Mouse (Mus musculus) heart, adult 9 months (tissue): ENCODE measurements at regions not wholly inside any gene's neighbourhood (a gene's known extent, or its start where the extent isn't known, plus 50 kb on each side); places are given as distances from the start of the nearest gene placed in this dataset.

Experiments used
- DNase-seq, 2 experiments: peaks; one replicate each; pipeline ENCODE4 v3.0.0; 2022; ENCODE audit warnings: low spot score in 2 of 2

DNA sequence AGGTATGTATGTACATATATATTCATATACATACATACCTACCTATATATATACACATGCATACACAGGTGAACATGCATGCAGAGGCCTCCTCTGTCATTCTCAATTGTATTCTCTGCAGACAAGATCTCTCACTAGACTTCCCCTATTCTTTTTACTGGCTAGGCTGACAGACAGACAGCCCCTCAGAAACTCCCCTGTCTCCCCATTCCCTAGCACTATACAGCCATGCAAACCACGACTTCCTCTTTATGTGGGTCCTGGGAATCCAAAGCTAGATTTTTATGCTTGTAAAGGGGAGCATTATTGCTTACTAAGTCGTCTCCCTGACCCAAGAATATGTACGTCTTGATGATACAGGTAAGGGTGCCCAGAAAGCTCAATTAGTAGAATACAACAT is 86.9 kb downstream of the Fam124b start:
- DNase-seq = no peak

DNA sequence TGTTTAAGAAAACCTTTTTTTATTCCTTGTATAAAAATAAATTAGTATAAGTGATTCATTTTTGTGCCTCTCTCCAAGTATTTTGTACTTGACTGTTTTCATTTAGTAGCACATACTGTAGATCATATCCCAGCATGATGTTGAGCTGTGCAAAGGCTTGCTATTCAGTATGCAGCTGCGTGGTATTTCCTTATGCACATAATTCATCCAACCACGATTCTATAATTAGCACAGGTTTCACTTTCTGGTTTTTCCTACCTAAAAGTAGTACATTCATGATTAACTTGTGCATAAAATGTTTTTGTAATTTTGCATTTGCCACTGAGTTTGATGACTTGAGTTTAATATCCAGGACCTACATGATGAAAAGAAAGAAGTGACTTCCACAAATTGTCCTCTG is 94.3 kb downstream of the Fam124b start:
- DNase-seq = no peak

- no peak for DNase-seq
Measured at GRCm38 (mm10) chr1:80115913-80116312, 102.4 kb downstream of the Fam124b start.

DNA sequence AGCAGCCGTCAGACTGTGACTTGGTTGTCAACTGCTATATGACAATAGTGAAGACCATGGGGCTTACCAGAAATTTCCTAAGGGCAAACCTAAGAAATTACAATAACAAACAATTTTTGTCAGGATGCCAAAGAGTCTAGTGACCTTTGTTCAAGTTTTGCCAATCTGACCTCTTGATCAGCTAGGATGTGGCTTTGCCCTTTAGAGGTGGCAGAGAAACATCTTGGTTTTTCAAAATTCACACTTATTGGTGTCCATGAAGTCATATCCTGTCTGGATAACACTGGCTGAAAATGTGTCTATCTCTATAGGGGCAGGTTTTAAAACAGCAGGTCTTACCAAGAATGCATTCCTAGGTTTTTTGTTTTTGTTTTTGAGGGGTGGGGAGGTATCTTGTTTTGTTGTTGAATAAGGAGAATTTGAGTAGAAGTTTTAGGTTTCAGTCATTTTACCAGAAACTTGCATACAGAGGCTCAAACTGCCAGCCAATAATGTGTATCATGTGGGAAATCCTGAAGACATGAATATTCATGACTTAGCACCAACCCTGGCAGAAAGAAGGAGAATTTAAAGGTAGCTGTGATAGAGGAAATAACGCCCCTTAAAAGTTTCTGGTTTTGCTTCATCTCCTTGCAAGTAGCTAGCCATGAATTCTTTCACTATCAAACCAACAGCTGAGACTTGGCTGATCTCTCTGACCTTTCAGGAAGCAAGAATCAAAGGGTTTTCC is 110.4 kb downstream of the Fam124b start:
- no peak for DNase-seq

GRCm38 (mm10) chr1:80106269-80106668 is 112.0 kb downstream of the Fam124b start:
- peak; percentile 12 to 30 for DNase-seq

GRCm38 (mm10) chr1:80098266-80098665 is 120.0 kb downstream of the Fam124b start:
- no peak for DNase-seq

- no peak for DNase-seq
Measured at GRCm38 (mm10) chr1:80091800-80092199, 126.5 kb downstream of the Fam124b start.

DNA sequence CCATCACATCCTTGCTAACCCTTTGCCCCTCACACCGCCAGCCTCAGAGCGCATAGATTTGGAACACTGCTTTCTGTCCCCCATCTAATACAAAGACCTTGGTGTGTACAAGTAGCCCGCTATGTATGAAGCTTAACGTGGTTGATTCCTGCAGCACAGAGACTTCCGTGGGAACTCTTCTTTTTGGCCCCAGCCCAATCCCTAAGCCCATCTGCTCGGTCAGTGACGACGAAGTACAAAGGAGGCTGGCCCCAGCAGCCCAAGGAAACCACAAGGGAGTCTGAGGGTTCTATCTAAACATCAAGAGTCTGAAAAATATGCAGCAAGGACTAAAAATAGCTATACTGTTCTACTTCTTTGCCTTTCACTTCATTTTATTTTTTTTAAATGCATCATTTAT is 126.9 kb downstream of the Fam124b start:
- DNase-seq = peak; percentile 25 to 27

DNA sequence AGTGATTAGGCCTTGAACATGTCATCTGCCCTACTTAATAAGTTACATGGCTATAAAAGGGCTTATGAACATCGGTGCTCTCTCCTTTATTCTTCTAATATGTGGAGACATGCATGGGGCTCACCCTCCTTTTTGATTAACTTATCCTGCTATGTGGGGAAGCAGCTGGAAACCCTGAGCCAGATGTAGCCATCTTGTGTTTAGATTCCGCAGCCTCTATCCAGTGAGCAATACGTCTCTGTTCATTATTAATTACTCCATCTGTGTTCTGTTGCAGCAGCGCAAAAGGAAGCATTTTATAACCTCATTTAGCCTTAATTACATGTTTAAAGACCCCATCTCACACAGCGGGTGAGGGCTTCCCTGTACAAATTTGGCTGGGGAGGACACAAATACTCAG is 129.6 kb downstream of the Fam124b start:
- no peak for DNase-seq

DNA sequence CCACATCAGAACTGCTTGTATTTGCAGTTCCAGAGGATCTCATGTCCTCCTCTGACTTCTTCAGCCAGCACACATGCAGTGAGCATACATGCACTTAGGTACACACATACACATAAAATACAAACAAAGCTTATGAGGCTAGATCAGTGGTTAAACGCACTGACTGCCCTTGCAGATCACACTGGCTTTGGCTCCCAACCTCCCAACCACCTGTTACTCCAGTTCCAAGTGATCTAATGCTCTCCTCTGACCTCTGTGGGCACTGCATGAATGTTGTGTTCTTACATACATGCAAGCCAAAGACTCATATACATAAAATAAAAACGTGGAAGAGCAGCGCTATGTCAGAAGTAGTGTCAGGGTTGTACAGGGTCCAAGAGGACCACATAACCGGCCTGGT is 141.9 kb downstream of the Fam124b start:
- no peak for DNase-seq

DNA sequence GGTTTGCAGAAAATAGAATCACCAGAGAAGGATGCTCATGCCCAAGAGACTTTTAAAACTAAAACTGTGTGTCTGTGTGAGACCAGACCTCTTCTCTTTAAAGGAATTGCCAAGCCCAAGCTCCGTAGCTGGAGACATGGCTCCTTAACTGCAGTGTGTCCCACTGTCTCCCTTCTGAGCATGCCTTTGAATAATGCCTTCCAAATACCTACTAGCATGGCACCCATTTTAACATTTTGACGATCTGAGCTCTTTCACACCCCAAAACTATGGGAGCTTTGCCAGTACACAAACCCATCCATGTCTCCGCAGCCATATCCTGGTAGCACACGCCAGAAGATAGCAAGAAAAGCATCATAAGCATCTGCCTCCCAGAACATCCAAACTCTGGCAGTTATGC is 143.9 kb downstream of the Fam124b start:
- no peak for DNase-seq

- DNase-seq = peak; percentile 27 to 35
Measured at GRCm38 (mm10) chr1:80073950-80074349, 144.3 kb downstream of the Fam124b start.

DNA sequence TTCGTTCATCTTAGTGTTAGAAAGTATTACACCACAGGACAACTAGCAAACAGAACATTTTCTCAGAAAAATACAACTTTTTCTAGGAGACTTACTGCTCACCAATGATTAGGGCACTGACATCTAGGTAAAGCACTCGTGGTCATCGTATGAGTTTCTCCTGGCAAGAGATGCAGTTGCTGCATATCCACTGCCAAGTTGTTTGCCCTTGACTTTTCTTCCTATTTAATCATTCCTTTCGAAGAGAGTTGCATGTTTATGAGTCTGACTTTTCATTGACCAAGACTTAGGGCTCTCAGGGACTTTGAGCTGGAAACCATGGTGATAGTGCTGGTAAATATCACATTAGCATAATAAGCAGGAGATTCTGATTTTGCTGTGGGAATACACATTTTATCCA is 149.1 kb downstream of the Fam124b start:
- DNase-seq = no peak

GRCm38 (mm10) chr1:80062121-80062520 is 156.2 kb downstream of the Fam124b start:
- DNase-seq = no peak

GRCm38 (mm10) chr1:80061632-80062031 is 156.6 kb downstream of the Fam124b start:
- no peak for DNase-seq

DNA sequence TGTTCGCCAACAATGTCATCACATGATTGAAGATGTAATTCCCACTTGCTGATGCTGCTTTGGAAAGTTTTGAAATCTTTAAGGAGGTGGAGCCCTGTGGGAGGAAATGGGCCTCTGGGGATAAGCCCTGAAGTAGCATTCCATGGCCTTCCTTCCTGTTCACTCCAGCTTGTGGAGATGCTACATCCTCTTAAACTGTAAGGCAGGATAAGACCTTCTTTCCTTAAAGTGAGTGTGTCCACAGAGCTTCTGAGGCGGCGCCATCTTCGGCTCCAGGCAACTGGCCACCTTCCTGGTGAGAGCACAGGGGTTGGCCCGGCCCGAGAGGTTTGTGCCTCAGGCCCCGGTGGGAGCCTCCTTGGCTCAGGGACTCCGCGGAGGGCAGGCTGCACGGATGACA is 173.1 kb downstream of the Fam124b start:
- DNase-seq = peak; percentile 34 to 40

DNA sequence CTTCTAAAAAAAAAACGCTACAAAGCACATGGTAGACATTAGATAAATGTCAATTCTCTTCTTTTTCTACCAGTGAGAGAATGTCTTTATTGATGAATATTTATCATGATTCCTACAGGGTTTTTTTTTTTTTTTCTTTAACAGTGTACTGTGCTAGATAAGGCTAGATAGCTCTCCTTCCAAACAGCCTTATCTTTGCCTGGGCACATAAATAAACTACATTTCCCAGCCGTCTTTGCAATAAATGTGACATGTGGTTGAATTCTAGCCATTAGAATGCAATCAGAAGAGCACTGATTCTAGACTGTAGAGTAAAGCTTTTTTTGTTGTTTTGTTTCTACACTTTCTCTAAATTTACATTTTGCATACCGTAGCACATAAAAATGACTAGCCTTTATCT is 177.9 kb downstream of the Fam124b start:
- no peak for DNase-seq

DNA sequence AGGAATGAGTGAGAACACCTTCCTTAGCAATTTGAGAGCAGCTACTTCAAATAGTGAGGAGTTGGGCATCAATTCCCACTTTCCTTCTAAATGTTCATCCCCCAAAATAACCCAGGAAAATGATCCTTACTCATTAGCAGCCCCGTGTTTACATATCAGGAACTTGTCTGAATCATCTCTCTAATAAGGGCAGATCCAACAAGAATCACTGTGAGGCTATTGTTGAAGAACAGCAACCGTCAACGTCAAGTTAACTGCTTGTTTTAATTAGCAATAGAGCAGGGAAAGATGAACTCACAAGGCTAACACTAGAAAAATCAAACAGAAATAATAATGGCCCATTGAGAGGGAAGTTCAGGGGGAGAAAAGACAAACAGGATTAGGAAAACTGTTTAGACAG is 178.4 kb downstream of the Fam124b start:
- no peak for DNase-seq

DNA sequence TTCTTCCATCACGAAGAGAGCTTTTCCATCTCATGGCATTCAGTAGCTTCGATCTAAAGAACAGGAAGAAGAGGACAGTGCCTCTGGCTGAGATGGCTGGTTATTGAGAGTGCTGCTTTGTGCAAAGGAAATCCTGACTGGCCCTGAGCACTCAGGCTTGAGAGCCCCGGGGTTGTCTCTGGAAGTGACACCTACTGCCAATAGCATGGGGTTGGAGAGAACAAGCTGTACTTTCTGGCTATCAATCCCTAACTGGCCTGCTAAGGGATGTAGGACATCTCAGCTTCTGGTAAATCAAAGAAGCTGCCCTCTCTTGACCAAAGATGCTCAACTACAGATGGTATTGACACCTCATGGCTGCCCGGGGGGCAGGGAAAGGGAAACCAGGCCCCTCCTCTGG is 178.2 kb upstream of the Serpine2 start:
- DNase-seq = no peak

- no peak for DNase-seq
Measured at GRCm38 (mm10) chr1:80038059-80038458, 177.1 kb upstream of the Serpine2 start.

- no peak for DNase-seq
Measured at GRCm38 (mm10) chr1:80036436-80036835, 175.5 kb upstream of the Serpine2 start.

- no peak for DNase-seq
Measured at GRCm38 (mm10) chr1:80033522-80033921, 172.5 kb upstream of the Serpine2 start.

GRCm38 (mm10) chr1:80033121-80033520 is 172.1 kb upstream of the Serpine2 start:
- DNase-seq = no peak

GRCm38 (mm10) chr1:80032464-80032863 is 171.5 kb upstream of the Serpine2 start:
- no peak for DNase-seq
